Mouse (Mus musculus) liver, embryonic 16.5 days (tissue): ENCODE measurements around the gene Grem2. TPM values are rescaled to one million over a fixed set of nuclear protein-coding genes. Genes with fewer than 3 reads are reported as not detected.

Source experiments
- ATAC-seq: fragments of 200-750 bp; cut with Nextera tagmentation; 2 replicates; pipeline ENCODE4 v1.8.0; 2017; ENCODE audit warnings: low read depth, mild to moderate bottlenecking, moderate number of reproducible peaks, moderate library complexity
- H3K27ac ChIP-seq: fragments of 300-500 bp; sonication (generic); 2 replicates; pipeline ENCODE4 v1.5.1; 2014; ENCODE audit warnings: mild to moderate bottlenecking, low read length
- H3K27me3 ChIP-seq: fragments of 300-500 bp; sonication (generic); 2 replicates; pipeline ENCODE4 v1.6.1; 2014; ENCODE audit warnings: low read depth, low read length, mixed read lengths; ENCODE audit not compliant: control insufficient read depth, insufficient read depth
- H3K36me3 ChIP-seq: fragments of 300-500 bp; sonication (generic); 2 replicates; pipeline ENCODE4 v1.6.1; 2014; ENCODE audit warnings: mild to moderate bottlenecking; ENCODE audit not compliant: control insufficient read depth, insufficient read depth
- H3K4me1 ChIP-seq: fragments of 300-500 bp; sonication (generic); 2 replicates; pipeline ENCODE4 v1.6.1; 2014; ENCODE audit warnings: low read depth, low read length, mixed read lengths; ENCODE audit not compliant: control insufficient read depth
- H3K4me2 ChIP-seq: fragments of 300-500 bp; sonication (generic); 2 replicates; pipeline ENCODE4 v1.6.1; 2014; ENCODE audit warnings: low read depth, low read length, mixed read lengths
- H3K4me3 ChIP-seq: fragments of 300-500 bp; sonication (generic); 2 replicates; pipeline ENCODE4 v1.5.1; 2014; ENCODE audit warnings: low read depth, mild to moderate bottlenecking, low read length
- H3K9ac ChIP-seq: fragments of 300-500 bp; sonication (generic); 2 replicates; pipeline ENCODE4 v1.6.1; 2014; ENCODE audit warnings: low read depth, low read length
- H3K9me3 ChIP-seq: fragments of 300-500 bp; sonication (generic); replicated peaks from 2 replicates; pipeline ENCODE4 v1.6.1; 2016; ENCODE audit warnings: low read length; ENCODE audit not compliant: control insufficient read depth
- WGBS: fragments of 180-500 bp; shearing (Covaris S2); extraction: QIAGEN DNeasy Blood & Tissue Kit; methylation state at CpG from one replicate; pipeline ENCODE4 v1.1.7; 2014; ENCODE audit not compliant: insufficient replicate concordance; 5-methylcytosine and 5-hydroxymethylcytosine counted together
- polyA plus RNA-seq: library from polyadenylated mRNA; unstranded; fragments of >200 nt; fragmentation: Nextera tagmentation; extraction: Ambion mirVana; gene quantifications from 2 replicates; pipeline ENCODE4 v1.2.1, GENCODE M21; 2015

The Grem2 gene
- polyA plus RNA-seq, result 0.33 and 0.48 TPM in 2 replicates

DNA sequence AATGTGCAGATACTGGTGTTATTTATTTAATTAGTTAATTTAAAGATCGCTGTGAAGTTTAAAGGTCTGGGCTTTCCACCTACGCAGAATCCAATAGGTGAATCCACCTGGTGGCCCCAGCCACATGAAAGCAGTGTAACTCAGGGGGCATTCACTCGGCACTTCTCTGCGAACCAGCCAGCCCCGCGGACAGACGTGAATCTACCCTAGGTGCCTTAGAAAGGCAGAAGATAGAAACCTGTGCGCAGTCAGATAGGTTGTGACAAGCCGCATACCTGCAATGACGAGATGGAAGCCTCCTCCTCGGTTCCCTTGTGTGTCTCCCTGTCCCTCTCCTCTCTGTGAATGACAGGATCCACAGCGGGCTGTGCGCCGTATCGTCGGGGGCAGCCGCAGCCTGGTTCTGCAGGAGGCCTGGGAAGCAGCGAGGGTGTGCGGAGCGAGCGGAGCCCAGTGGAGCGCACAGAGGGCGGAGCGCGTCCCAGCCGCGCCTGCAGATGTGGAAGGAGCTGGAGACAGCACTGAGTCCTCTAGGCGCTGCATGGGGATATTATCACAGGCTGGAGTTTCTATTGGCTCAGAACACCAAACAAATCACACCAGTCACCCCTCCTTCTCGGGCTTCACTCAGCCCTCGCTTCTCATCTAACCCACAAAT, at the start of gene Grem2:
TSS of gene Grem2 (minus strand) at position 522 of the 658 bp plus-strand sequence.
- Histone ChIP-seq H3K27ac (no peak within 1 kb of the TSS), H3K27me3 (no peaks in the 10 kb centered on the region; the same call in 1 of the 2 replicates)
- ATAC-seq, result peak; percentile 83

DNA sequence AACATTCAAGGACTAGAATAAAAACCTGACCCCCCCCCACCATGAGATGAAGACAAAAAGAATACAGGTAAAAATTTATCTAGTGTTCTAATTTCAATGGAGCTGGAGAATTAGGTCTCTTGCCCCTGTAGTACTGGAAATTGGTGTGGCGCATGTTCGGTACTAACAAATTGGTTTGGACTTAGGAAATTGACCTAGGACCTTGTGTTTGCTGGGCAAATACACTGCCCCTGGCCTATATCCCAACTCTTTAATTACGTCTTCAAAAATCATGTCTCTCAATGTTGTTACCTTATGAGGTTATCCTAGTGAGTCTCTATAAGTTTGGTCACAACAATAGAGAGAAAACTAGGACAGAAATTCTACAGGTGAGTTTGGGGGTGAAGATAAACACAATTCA, 38.2 kb upstream of the Grem2 start:
- H3K4me2 ChIP-seq, result no peak overlapping the region
- no peaks in the 10 kb centered on the region for H3K36me3 ChIP-seq
- H3K27me3 ChIP-seq, result no peaks in the 10 kb centered on the region
- no peaks in the 10 kb centered on the region for H3K9me3 ChIP-seq
- H3K4me1 ChIP-seq, result no peaks in the 10 kb centered on the region
- no peak for ATAC-seq
- WGBS, result 64% methylated on average over 3 of the region's 3 CpGs
- H3K27ac ChIP-seq, result no peak overlapping the region
- no peak overlapping the region for H3K4me3 ChIP-seq
- H3K9ac ChIP-seq, result no peak overlapping the region

More for the DNA sequence above, at the start of gene Grem2:
- H3K4me3 ChIP-seq, result peak within 1 kb of the TSS; percentile 38
- H3K9ac ChIP-seq, result no peak within 1 kb of the TSS
- WGBS, result 7% methylated on average over 30 of the region's 30 CpGs
- 0 out of 2 replicates have a peak within 1 kb of the TSS, but pooled peaks have one; percentile 24 for H3K4me2 ChIP-seq
- H3K9me3 ChIP-seq, result no peaks in the 10 kb centered on the region
- H3K4me1 ChIP-seq, result no peaks in the 10 kb centered on the region
- H3K36me3 ChIP-seq, result no peaks in the 10 kb centered on the region

DNA sequence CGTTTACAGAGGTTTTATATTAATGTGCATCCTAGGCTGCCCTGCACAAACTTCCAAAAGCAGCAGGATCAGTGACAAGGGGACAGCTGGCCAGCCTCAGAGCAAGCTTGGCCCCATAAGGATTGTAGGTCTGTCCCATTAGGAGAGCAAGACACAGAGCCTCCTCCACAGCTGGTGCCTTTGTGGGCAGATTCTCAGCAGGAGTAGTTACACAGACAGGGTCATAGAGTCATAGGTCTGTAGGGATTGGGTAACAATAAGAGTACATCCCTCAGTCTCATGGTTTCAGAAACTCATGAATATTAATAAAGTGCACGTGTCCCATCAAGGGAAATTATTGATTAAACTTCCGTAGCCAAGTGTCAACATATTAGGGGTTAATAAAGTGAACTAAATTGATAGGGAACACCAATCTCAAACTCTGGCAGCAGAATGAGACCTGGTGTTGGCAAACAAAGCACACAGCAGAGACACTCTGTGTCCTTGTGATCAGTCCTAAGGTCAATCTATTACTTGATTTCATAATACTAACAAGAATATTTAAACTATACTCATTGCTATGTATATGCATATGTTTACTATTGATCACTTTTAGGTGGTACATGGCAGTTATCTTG, 9.5 kb upstream of the Grem2 start:
- H3K27me3 ChIP-seq, result no peaks in the 10 kb centered on the region
- no peak overlapping the region for H3K9ac ChIP-seq
- H3K4me1 ChIP-seq, result no peaks in the 10 kb centered on the region
- no peak for ATAC-seq
- H3K4me2 ChIP-seq, result no peak overlapping the region
- 54% methylated on average over 3 of the region's 3 CpGs for WGBS
- H3K9me3 ChIP-seq, result no peaks in the 10 kb centered on the region
- no peaks in the 10 kb centered on the region for H3K36me3 ChIP-seq
- H3K27ac ChIP-seq, result no peak overlapping the region
- H3K4me3 ChIP-seq, result no peak overlapping the region

DNA sequence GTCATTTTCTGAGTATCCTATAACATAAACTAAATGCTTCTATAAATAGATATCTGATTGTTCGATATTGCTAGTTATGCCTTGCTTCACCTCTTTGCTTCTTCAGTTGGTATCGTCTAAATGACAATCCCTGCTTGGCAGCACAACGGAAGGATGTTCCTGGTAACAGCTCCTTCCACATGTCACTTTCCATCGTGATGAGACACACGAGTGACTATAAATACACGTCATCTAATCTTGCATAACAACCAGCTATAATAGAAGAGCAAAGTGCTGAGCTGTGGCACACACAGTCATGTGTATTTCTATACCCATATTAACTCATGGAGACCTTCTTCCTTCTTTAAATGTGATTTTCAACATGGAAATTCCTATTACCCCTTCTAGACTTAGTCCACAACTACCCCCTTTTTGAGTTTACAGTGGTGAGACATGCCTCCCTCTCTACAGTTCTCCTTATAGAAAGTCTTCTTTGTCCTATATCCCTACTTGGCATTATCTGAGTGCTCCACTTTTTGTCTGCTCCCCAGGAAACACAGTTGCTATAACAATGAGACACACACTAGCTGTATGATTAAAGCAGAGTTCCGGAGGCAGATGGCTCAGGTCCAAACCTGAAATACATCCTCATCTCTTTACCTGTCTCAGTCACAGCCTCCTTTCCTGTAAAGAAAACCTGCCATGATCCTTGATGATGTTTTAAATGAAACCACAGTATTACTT, 8.0 kb upstream of the Grem2 start:
- Histone ChIP-seq H3K9me3 (no peaks in the 10 kb centered on the region), H3K9ac (no peak overlapping the region)

DNA sequence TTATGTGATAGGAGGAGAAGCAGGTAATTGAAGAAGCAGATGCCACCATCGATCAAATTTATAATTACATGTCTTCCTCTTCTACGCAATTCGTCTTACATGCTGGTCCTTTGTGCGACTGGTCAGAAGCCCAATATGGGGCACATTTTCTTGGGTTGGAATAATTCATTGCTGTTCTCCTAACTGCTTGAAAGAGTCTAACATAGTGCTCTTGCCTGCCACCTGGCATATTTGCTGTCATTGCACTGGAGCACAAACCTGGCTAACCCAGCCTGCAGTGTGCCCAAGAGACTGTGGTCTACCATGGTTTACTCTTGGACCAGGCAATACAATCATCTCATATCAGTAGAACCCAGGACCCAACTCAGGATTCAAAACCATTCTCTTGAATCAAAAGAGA, 2.7 kb downstream of the Grem2 start:
- no peaks in the 10 kb centered on the region for H3K4me1 ChIP-seq
- H3K4me2 ChIP-seq, result no peak overlapping the region
- WGBS, result 78% methylated on average over 4 of the region's 4 CpGs
- H3K9ac ChIP-seq, result no peak overlapping the region
- no peaks in the 10 kb centered on the region for H3K36me3 ChIP-seq
- no peaks in the 10 kb centered on the region; the same call in 1 of the 2 replicates for H3K27me3 ChIP-seq
- ATAC-seq, result no peak
- no peak overlapping the region for H3K4me3 ChIP-seq
- H3K27ac ChIP-seq, result no peak overlapping the region
- no peaks in the 10 kb centered on the region for H3K9me3 ChIP-seq

More for the DNA sequence above, 8.0 kb upstream of the Grem2 start:
- Histone ChIP-seq H3K4me2 (no peak overlapping the region), H3K4me3 (no peak overlapping the region), H3K4me1 (no peaks in the 10 kb centered on the region), H3K36me3 (no peaks in the 10 kb centered on the region), H3K27ac (no peak overlapping the region), H3K27me3 (no peaks in the 10 kb centered on the region)
- 66% methylated on average over 7 of the region's 7 CpGs for WGBS
- ATAC-seq, result no peak

DNA sequence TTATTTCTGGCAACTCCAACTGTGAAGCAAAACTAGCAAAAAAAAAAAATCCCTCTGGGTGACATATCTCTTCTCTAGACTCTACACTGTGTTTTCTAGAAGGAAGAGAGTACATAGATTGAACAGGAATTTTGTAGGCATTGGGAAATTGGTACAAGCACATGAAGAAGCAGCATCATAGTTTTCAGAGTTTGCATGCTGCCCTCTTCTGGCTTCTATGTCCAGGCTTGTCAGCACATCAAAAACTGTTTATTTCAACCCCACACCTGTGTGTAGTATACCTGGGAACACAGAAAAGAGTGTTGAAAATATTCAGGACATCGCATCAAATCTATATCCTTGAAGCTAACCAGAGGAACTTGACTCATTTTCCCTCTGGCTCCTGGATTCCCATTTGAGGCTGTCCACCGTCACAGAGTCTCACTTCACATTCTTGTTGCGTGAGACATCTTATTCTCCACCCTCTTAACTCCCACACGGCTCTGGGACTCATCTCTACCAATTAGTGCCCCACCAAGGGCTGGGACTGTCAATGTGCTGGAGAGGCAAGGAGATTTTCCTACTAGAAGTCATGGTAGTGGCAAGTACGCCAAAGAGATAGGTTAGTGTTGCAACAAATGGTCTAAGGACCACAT, 3.3 kb downstream of the Grem2 start:
- Histone ChIP-seq H3K9me3 (no peaks in the 10 kb centered on the region), H3K36me3 (no peaks in the 10 kb centered on the region), H3K27ac (no peak overlapping the region), H3K4me1 (no peaks in the 10 kb centered on the region), H3K27me3 (no peaks in the 10 kb centered on the region; the same call in 1 of the 2 replicates), H3K4me2 (no peak overlapping the region), H3K4me3 (no peak overlapping the region), H3K9ac (no peak overlapping the region)
- no peak for ATAC-seq
- WGBS, result 55% methylated on average over 5 of the region's 5 CpGs

DNA sequence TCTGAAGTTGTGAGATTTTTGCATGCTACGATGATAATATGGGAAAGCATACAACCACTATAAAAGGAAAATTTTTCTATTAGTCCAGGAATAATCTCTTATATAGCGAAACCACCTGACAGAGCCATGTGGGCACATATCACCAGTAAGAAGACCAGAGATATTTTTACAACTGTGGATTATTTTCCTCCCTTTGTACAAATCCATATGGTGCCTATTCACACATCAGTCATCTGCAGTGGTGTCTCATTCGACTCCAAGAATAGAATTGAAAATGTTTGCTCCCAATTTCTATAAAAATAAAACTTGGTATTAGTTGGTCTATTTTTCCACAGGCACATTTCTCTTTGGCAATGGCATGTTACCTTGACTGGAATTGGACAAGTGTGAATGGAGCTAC, 11.8 kb downstream of the Grem2 start:
- H3K9me3 ChIP-seq, result no peaks in the 10 kb centered on the region
- H3K27me3 ChIP-seq, result no peaks in the 10 kb centered on the region
- H3K4me3 ChIP-seq, result no peak overlapping the region
- H3K4me1 ChIP-seq, result no peaks in the 10 kb centered on the region
- no peak overlapping the region for H3K4me2 ChIP-seq
- no peak overlapping the region for H3K27ac ChIP-seq
- no peaks in the 10 kb centered on the region for H3K36me3 ChIP-seq
- WGBS, result 55% methylated on average over 3 of the region's 3 CpGs
- ATAC-seq, result no peak
- no peak overlapping the region for H3K9ac ChIP-seq

DNA sequence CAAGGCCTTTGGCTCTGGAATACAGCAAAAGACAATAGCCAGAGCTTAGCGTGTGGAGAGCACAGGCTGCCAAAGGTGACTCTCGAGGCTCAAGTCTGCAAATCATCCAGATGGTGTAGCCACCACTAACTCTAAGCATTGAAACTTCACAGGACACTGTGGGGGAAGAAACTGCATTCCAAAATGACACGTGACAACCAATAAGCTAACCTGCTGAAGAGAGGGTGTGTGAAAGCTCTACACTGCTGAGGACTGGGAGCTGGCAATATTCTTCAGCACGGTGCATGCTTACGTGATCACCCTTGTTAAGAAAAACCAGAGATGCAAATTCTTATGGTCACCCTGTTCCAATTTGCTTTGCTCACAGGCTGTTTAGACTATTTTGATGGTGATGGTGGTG, 13.4 kb downstream of the Grem2 start:
- no peak overlapping the region for H3K4me3 ChIP-seq
- 0 out of 2 replicates have a peak, but pooled peaks have one; percentile 10 for ATAC-seq
- H3K9me3 ChIP-seq, result no peaks in the 10 kb centered on the region
- 60% methylated on average over 5 of the region's 5 CpGs for WGBS
- H3K4me1 ChIP-seq, result no peaks in the 10 kb centered on the region
- H3K27me3 ChIP-seq, result no peaks in the 10 kb centered on the region
- H3K36me3 ChIP-seq, result no peaks in the 10 kb centered on the region
- peak overlapping the region; percentile 59 for H3K27ac ChIP-seq
- no peak overlapping the region for H3K9ac ChIP-seq
- no peak overlapping the region for H3K4me2 ChIP-seq
